Mouse (Mus musculus) adipocyte (in vitro differentiated cells): ENCODE measurements at regions not wholly inside any gene's neighbourhood (a gene's known extent, or its start where the extent isn't known, plus 50 kb on each side); places are given as distances from the start of the nearest gene placed in this dataset.

Source experiments
- DNase-seq: peaks from one replicate; pipeline ENCODE4 v3.0.0-alpha.2; 2016; ENCODE audit warnings: low spot score

DNA sequence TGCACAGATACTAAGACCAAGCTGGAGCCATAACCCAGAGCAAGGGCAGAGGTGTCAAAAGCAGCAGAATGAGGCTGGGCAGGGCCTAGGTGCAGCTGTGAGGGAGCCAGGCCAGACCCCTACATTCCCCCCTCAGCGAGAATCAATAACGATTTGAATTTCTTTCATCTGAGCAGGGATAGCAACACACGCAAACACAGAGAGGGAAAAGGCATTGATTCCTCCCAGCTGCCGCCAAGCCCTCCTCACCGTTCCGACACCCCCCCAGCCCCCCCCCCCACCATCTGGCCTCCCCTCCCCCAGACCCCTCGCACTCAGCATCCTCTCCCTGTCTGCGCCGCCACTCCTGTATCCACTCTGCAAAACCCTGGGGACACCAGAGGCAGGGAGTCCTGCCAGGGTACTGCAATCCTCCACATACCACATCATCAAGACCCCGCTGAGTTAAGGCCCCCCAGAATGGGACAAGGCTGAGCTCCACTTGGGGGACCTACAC lies 166.9 kb downstream of the 3100002H09Rik start:
- no peak for DNase-seq

GRCm38 (mm10) chr4:124443130-124443503 lies 167.5 kb downstream of the 3100002H09Rik start:
- DNase-seq, result no peak

- DNase-seq, result no peak
These were observed 168.0 kb downstream of the 3100002H09Rik start for GRCm38 (mm10) chr4:124442491-124443129.

- DNase-seq, result no peak
These were observed 168.7 kb downstream of the 3100002H09Rik start for GRCm38 (mm10) chr4:124441737-124442487.

DNA sequence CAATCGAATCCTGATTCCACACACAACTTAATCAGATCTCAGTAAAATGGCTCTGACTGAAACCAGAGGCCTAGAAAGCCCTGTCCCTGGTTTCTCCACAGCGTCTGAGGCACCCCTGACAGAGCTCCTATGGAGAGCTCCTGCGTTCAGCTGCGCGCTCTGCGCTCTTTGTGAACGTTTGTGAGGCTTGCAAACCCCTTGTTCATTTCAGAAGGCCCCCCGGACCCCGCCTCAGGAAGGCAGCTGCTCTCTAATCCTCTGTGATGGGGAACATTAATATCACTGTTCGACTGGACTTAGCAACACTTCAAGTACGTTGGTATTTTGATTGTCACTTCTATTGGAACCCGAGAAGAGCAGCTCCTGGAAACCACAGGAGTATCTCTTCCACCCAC lies 175.6 kb downstream of the 3100002H09Rik start:
- DNase-seq, result no peak

GRCm38 (mm10) chr4:124434059-124435039 lies 176.3 kb downstream of the 3100002H09Rik start:
- DNase-seq, result no peak

DNA sequence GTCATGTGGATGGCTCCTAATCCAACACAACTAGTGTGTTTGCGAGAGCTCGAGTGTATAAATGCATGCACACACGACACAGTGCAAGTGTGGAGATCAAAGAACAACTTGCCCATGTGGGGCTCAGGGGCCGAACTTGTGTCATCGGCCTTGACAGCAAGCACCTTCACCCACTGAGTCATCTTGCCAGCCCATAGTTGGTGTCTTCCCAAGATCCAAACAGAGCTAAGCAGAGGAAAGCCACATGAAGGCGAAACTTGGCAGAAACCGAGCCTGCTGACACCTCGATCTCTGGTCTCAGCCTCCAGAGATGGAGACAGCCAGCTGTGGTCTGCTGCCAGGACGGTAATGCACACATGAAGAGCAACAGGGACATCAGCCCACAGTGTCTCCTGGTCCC lies 177.1 kb downstream of the 3100002H09Rik start:
- DNase-seq, result no peak

DNA sequence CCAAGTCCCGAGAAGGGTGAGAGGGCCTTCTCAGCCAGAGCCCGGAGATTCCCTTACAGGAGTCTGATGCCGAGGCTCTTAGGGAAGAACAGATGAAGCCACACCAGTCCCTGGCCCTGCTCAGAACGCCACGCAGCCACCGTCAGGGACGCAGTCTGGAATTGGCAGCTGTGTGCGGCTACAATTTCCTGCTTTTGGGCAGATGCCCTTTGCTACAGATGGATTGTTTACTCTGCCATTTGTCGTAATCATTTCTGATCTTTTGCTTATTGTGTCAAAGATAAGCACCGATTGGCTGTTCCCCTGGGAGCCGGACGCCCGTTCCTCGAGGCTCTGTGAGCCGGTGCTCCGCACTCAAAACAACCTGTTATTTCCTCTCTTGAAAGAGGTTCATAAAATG lies 179.4 kb downstream of the 3100002H09Rik start:
- no peak for DNase-seq

DNA sequence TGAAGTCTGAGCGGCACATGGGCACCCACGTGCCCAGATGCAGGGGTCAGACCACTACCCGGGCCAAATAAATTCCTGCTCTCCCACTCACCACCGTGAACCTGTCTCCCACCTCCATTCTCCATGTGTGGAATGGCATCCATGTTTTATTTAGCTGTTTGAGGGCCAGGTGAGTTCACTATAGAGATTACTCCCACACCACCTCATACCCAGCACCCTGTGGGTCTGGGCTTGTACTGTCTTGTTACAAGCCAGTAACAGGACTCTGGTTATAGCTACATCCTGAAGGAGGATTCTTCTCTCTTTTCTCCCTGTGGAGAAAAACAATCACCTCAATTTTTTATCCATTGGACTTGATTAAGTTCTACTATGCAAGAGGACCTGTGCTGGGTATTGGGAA lies 181.8 kb downstream of the 3100002H09Rik start:
- DNase-seq, result no peak

DNA sequence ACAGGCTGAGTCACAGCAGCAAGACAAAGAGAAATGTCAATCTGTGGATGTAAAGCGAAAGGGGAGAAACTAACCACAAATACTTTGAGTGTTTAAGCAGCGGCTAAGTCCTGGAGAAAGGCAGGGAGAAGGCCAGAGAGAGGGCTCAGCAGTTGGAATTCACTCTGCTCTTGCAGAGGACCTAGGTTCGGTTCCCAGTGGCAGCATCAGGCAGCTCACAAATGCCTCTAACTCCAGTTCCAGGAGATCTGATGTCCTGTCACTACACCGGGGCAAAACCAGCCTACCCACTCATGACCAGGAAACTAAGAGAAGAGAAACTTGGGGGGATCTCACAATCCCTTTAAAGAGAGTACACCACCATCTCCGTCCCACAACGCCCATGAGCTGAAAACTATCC lies 188.2 kb downstream of the 3100002H09Rik start:
- DNase-seq, result no peak

DNA sequence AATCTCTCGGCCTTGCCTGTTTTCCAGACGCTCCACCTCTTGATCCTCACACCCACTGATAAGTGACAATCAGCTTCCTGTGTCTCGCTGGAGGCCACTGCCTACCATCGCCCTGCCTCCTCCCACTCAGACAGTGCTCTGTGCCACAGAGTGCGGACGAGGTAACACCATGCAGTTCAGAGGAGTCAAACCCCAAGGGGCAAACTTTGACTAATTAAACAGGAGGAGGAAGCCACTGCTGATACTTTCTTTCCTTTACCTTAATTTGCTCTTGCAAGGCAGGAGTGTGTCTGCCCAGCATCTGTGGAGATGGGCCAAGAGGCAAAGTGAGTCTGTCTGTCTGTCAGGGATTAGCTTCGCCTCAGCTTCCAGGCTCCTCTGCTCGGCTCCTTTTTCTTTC lies 192.2 kb downstream of the 3100002H09Rik start:
- no peak for DNase-seq

GRCm38 (mm10) chr4:124417176-124417575 lies 193.4 kb downstream of the 3100002H09Rik start:
- no peak for DNase-seq

DNA sequence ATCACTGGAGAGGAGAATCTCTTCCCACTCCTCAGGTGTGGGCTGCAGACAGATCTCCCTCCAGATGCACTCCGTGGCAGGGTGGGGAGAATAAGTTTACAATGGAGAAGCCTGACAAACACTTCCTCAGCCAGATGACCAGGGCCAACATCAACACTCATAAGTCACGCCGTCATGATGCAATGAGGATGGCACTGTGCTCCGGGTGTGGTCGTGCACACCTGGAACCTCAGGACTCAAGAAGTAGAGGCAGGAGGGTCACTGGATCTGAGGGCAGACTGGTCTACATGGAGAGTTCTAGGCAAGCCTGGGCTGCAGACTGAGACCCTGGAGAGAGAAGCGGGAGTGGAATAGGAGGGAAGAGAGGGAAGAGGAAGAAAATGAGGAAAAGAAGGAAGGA lies 194.3 kb downstream of the 3100002H09Rik start:
- DNase-seq, result no peak

- DNase-seq, result no peak
These were observed 196.2 kb downstream of the 3100002H09Rik start for GRCm38 (mm10) chr4:124414386-124414785.

DNA sequence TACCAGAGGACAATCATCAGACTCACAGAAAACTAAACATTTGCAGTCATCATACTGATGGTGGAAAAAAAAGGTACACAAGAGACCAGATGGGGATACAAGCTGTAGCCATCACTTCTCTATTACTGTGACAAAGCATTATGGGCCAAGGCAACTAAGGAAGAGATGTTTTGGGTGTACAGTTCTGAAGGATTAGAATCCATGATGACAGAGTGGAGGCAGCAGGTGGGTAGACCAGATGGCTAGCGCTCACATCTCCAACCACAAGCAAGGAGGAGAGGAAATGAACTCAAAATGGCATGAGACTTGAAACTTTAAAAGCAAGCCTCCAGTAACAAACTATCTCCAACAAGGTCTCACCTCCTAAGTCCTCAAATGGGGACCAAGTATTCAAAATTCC lies 201.3 kb downstream of the 3100002H09Rik start:
- DNase-seq, result no peak

GRCm38 (mm10) chr4:124402075-124402474 lies 208.5 kb downstream of the 3100002H09Rik start:
- DNase-seq, result no peak

DNA sequence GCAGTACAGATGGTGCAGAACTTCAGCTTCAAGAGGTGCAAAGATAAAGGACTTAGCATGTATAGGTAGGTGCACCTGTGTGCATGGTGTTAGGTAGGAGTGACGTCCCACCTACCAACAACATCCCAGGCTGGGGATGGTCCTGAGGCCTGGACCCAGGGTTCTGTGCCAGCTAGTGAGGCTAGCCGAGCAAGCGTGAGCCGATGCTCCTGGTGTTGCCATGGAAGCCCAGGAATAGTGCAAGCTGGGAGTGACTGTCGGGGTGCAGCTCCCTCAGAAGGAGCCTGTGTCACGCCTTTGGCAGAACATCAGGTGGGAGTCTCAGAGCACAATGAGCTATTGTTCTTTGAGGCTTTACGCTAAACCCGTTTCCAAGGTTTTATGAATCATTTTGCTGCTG lies 209.9 kb downstream of the 3100002H09Rik start:
- no peak for DNase-seq

GRCm38 (mm10) chr4:124400136-124400675 lies 210.4 kb downstream of the 3100002H09Rik start:
- DNase-seq, result no peak

- DNase-seq, result no peak
These were observed 212.2 kb downstream of the 3100002H09Rik start for GRCm38 (mm10) chr4:124398354-124398753.

- DNase-seq, result no peak
These were observed 213.9 kb downstream of the 3100002H09Rik start for GRCm38 (mm10) chr4:124396566-124397283.

- DNase-seq, result no peak
These were observed 214.6 kb downstream of the 3100002H09Rik start for GRCm38 (mm10) chr4:124395966-124396395.
